Mouse (Mus musculus) right cerebral cortex, postnatal 14 days (tissue): ENCODE results near the gene Mcat.

Experiments
- DNase-seq: peaks from one replicate; pipeline ENCODE4 v3.0.0; 2022

Gene Mcat

GRCm38 (mm10) chr15:83574731-83575351, 11.3 kb upstream of the Mcat start:
- DNase-seq, result no peak

DNA sequence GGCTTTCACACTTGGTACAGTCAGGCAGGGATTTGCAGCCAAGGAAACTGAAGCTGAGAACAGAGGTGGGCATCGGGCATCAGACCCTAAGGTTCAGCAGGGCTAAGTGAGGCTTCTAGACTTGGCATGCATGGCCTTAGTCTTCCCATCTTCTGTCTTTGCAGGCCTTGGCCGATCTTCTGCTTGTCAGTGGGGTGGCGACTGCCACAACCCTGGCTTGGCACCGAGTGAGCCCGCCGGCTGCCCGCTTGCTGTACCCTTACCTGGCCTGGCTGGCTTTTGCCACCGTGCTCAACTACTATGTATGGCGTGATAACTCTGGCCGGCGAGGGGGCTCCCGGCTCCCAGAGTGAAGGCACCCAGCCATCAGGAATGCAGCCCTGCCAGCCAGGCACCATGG, 10.0 kb upstream of the Mcat start:
- no peak for DNase-seq

- no peak for DNase-seq
Observed at GRCm38 (mm10) chr15:83572132-83572531, 8.5 kb upstream of the Mcat start.

DNA sequence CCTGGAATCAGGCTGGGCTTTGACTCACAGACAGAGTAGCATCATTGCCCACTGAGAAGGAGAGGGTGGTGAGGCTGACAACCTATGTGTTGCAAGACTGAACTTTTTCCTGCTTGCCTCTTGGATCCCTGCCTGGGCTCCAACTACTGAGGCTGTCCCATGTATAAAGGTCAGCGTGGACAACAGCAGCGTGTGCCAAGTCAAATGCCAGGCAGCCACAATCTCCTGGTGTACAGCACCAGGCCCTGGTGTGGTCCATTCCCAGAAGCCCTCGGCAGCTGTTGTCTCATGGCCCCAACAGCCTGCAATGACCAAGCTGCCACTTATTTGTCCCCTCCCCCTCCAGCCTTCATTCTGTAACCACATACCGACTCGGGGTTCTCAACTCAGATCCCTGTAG, 8.0 kb upstream of the Mcat start:
- DNase-seq, result no peak

DNA sequence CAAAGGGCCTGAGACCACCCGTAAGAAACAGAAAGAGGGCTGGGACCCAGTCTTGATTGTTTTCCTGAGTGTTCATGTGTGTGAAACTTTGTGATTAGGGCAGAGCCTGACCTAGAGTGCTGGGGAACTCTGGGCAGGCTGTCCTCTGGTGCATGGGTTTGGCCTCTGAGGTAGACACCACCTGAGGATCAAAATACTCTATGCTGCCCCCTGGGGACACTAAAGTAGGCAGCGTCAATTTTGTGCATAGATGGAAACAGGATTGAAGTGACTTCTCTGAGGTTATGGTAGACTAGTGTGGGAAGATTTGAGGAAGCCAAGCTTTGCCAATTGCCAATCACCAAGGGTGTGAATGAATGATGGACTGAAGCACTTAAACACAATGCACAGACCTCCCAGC, 7.1 kb upstream of the Mcat start:
- no peak for DNase-seq

GRCm38 (mm10) chr15:83569682-83570081, 6.1 kb upstream of the Mcat start:
- DNase-seq, result no peak

- no peak for DNase-seq
Observed at GRCm38 (mm10) chr15:83568544-83568943, 5.0 kb upstream of the Mcat start.

DNA sequence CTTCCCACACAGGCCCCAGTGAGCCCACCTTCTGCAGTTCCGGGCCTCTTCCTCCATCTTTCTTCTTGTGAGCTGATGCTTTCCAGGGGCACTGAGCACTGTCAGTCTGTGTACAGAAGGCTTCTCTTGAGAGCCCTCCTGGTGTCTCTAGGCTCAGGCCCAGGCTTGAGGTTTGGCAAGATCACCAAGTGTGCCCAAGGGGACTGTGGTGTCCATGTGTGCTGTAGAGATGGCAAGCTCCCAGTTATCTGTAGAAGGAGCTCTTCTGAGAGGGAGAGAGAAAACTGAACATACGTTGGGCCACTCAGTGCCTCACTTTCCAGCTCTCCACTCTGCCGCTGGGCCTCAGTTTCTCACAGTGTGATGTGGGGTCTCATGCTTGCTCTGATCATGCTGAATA, 4.1 kb upstream of the Mcat start:
- DNase-seq, result no peak

DNA sequence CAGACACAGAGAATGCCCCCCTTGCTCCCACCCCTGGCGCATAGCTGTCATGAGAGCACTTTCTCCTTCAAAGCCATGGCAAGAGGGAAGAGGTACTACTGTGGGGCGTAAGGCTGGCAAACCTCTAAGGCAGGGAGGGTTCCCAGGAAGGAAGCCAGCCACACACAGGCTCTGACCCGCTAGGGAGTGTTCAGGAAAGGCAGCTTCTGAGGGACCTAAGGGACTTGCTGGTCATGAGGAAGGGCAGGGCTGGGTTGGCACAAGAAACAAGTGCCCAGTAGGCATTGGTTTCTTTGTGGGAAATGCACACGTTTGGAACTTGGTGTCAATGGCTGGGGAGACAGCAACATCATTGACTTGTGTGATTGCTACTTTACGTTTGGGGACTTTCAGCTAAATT, 2.4 kb upstream of the Mcat start:
- no peak for DNase-seq

DNA sequence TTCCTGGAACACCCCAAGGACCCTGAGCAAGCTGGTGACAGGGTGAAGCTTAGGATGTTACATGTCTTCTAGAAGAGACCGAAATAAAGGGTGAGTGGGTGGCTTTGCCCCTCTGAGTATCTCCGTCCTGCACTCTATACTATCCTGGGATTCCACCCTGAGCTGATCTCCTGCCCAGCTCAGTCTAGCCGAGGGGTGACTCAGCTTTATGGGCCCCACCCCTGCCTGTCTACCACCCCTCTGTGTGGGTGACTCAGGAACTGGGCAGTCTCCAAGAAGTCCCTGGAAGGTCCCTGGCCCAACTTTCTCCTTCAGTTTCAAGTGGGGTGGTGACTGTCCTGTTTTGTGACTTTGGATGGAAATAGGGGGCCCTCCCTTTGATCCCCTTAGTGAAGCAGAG, 1.8 kb upstream of the Mcat start:
- no peak for DNase-seq

- DNase-seq, result no peak
Observed at GRCm38 (mm10) chr15:83563857-83564651, 467 bp upstream of the Mcat start.

GRCm38 (mm10) chr15:83562626-83563270, 839 bp downstream of the Mcat start:
- DNase-seq, result peak; percentile 43

GRCm38 (mm10) chr15:83560941-83561477, 2.6 kb downstream of the Mcat start:
- DNase-seq, result no peak

DNA sequence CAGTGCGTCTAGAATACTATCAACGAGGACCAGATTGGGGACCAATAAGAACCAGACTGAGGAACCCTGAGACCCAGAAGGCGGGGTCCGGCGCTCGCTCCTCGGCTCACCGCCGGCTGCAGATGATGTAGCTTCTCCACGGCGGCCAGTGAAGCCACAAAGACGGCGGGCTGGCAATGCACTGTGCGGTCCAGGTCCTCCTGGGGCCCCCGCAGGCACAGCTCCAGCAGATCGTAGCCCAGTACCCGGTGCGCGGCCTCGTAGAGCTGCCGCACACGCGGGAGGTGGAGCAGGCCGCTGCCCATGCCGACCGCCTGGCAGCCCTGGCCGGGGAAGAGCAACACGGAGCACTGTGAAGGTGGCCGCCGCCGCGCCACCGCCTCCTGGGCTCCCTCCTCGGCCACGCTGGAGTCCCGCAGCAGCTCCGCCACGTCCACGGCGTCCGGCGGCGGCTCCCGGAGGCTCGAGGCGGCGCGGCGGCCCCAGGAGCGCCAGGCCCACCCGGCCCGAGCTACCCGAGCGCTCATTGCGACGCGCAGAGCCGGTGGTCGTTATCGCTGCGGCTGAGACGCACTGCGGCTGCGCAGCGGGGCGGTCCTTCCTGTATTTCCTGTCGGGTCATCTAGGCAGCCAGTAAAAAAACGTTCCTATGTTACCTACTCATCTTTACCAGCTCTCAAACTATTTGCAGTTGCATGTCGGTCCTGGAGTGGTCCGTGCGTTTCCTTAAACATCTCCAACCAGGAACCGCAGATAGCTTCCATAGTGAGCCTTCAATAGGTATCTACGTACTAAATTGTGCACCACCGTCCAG, 8.2 kb downstream of the Mcat start:
- DNase-seq, result peak; percentile 85

DNA sequence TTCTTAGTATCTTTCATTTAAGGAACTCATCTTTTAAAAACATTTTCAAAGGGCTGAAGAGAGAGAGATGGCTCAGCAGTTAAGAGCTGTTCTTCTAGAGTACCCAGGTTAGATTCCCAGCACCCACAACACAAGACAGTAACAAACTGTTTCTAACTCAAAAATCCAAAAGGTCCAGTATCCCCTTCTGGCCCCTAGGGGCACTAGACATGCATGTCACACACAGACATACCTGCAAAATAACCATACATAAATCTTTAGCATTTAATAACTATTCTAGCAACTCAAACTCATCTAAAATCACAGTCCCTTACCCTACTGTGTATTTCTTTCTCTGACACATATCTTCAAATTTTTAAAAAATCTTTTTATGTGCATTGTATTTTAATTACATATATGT, 9.8 kb downstream of the Mcat start:
- DNase-seq, result no peak

DNA sequence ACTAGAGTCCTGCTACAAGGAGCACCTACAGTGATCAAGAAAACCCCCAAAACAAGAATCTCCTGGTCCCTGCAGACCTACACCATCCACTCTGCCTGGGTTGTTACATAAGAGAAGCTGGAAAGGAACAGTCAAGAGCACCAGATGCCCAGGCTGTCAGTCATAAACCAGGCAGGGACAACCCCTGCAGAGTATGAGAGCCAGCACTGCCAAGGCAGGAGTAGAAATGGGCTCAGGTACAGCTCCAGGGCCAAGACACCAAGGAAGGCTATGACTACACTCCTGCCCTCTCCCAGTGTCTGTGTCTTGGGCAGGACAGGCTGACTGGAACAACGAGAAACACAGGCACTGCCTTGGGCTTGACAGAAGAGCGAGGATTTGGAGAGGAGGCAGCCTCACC, 13.4 kb downstream of the Mcat start:
- no peak for DNase-seq

- DNase-seq, result no peak
Observed at GRCm38 (mm10) chr15:83547144-83547543, 16.4 kb downstream of the Mcat start.

GRCm38 (mm10) chr15:83546029-83546428, 17.6 kb downstream of the Mcat start:
- DNase-seq, result no peak

DNA sequence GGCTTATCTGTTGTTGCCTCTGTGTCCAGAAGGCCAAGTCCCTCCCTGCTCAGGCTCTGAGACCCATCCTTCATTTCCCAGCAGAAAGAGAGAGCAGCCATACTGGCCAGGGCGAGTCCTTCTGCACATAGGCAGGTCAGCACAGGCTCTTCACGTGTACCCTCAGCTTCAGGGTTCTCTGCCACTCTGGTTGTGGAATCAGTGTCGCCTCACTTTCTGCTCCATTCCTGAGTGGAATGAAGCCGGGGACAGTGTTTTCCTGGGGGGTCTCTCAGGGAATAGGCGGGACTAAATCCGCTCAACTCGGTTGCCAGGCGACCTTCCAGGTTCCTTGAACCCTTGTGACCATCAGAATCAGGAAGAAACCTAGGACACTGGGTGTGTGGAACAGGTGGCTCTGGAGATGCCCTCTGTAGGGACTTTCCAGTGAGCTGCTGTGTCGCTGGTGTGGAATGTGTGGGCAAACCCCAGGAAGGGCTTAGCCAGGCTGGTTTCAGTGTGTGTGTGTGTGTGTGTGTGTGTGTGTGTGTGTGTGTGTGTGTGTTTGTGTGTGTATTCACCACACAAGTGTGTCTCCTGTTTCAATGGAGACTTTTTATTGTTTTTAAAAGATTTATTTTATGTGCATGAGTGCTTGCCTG, 21.8 kb downstream of the Mcat start:
- DNase-seq, result no peak

- DNase-seq, result no peak
Observed at GRCm38 (mm10) chr15:83539905-83540304, 23.7 kb downstream of the Mcat start.

GRCm38 (mm10) chr15:83538855-83539254, 24.7 kb downstream of the Mcat start:
- no peak for DNase-seq

GRCm38 (mm10) chr15:83535890-83536231, 27.7 kb downstream of the Mcat start:
- no peak for DNase-seq
